Mouse (Mus musculus) ovary, postnatal 10 days (tissue): Measurements from ENCODE around the gene Col6a5.

Experiments
- DNase-seq: peaks from one replicate; pipeline ENCODE4 v3.0.0; 2022; ENCODE audit warnings: low spot score

The Col6a5 gene

GRCm38 (mm10) chr9:105960533-105960932, at the start of gene Col6a5:
TSS of gene Col6a5 (minus strand) at chr9:105960643.
- DNase-seq = peak; percentile 27

GRCm38 (mm10) chr9:105997955-105998354, 37.5 kb upstream of the Col6a5 start:
- no peak for DNase-seq

- DNase-seq = no peak
Observed at GRCm38 (mm10) chr9:105992425-105992824, 32.0 kb upstream of the Col6a5 start.

- no peak for DNase-seq
Observed at GRCm38 (mm10) chr9:105990099-105990498, 29.7 kb upstream of the Col6a5 start.

- no peak for DNase-seq
Observed at GRCm38 (mm10) chr9:105989468-105989867, 29.0 kb upstream of the Col6a5 start.

GRCm38 (mm10) chr9:105988096-105988495, 27.7 kb upstream of the Col6a5 start:
- no peak for DNase-seq

- DNase-seq = no peak
Observed at GRCm38 (mm10) chr9:105984931-105985519, 24.6 kb upstream of the Col6a5 start.

GRCm38 (mm10) chr9:105978479-105978878, 18.0 kb upstream of the Col6a5 start:
- DNase-seq = no peak

- DNase-seq = no peak
Observed at GRCm38 (mm10) chr9:105976871-105977270, 16.4 kb upstream of the Col6a5 start.

GRCm38 (mm10) chr9:105976314-105976713, 15.9 kb upstream of the Col6a5 start:
- DNase-seq = no peak

GRCm38 (mm10) chr9:105973736-105974135, 13.3 kb upstream of the Col6a5 start:
- no peak for DNase-seq

- no peak for DNase-seq
Observed at GRCm38 (mm10) chr9:105972031-105972430, 11.6 kb upstream of the Col6a5 start.

GRCm38 (mm10) chr9:105971351-105971894, 11.0 kb upstream of the Col6a5 start:
- DNase-seq = no peak

GRCm38 (mm10) chr9:105970901-105971300, 10.5 kb upstream of the Col6a5 start:
- no peak for DNase-seq

GRCm38 (mm10) chr9:105967976-105968375, 7.5 kb upstream of the Col6a5 start:
- DNase-seq = no peak

- DNase-seq = no peak
Observed at GRCm38 (mm10) chr9:105959116-105959515, 1.3 kb downstream of the Col6a5 start.

GRCm38 (mm10) chr9:105949755-105950154, 10.7 kb downstream of the Col6a5 start:
- no peak for DNase-seq

GRCm38 (mm10) chr9:105947577-105947976, 12.9 kb downstream of the Col6a5 start:
- no peak for DNase-seq

- DNase-seq = no peak
Observed at GRCm38 (mm10) chr9:105933816-105934215, 26.6 kb downstream of the Col6a5 start.

GRCm38 (mm10) chr9:105929287-105929686, 31.2 kb downstream of the Col6a5 start:
- DNase-seq = no peak

- no peak for DNase-seq
Observed at GRCm38 (mm10) chr9:105928406-105929071, 31.9 kb downstream of the Col6a5 start.

- no peak for DNase-seq
Observed at GRCm38 (mm10) chr9:105923659-105924058, 36.8 kb downstream of the Col6a5 start.

GRCm38 (mm10) chr9:105915186-105915585, 45.3 kb downstream of the Col6a5 start:
- no peak for DNase-seq

- DNase-seq = no peak
Observed at GRCm38 (mm10) chr9:105910166-105910565, 50.3 kb downstream of the Col6a5 start.
